Mouse (Mus musculus) lung, postnatal 14 days (tissue): ENCODE results near the gene Olfr1148.

Experiments used
- DNase-seq: peaks from one replicate; pipeline ENCODE4 v3.0.0; 2021

The Olfr1148 gene

DNA sequence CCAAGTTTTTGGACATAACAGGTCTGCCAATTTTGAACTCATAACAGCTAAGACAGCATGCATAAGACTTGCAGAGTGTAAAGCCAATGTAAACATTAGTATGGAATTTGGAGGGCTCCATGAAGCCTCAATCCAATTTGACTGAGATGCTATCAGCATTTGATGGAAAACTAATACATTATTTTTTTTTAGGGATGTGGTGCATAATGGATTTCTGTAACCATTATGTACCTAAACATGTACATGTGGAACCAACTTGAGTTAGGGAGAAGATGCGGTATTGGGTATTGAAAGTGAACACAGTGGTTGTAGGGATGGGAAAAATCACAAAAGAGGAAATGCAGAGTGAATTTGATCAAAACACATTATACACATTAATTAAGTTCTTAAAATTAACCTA, at the start of gene Olfr1148:
Gene Olfr1148 (plus strand): TSS at position 301 of the 400 bp plus-strand sequence.
- DNase-seq: no peak

DNA sequence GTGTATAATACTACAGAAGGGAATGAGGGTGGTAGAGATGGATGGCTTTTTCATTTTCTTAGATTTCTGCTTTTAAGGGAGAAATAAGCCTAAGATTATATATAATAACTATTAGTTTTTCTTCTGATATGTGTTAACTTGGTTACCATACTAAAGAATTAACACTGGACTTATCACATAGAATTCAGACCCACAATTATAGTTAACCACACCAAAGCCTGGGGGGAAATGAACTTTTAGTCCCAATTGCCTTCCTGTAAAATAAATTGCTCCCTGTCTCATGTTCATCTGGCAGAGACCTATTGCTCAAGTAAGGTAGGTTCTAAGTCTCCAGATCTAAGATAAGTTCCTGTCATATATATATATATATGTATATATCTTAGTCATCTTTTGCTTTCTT, 30.0 kb upstream of the Olfr1148 start, which contains the start of gene Olfr1143:
Gene Olfr1143 (plus strand): TSS at position 301 of the 400 bp plus-strand sequence.
- DNase-seq: no peak

DNA sequence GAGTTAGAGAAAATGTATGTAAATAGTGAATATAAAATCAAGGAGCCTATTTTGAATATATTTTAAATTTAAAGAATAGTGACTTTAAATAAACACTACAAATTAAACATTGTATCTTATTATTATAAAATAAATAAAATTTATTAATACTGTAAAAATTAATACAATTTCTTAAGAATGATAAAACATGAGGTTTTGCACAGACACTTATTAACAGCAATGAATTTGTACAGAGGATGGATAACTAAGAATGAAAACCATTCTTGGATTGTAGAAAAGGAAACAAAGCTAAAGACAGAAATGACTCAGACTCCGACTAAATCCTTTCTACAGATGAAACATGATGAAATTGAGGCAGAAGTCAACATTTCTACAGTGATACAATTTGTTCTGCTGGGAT, 20.8 kb upstream of the Olfr1148 start, which contains the start of gene Olfr1145:
Gene Olfr1145 (plus strand): TSS at position 301 of the 400 bp plus-strand sequence.
- no peak for DNase-seq

DNA sequence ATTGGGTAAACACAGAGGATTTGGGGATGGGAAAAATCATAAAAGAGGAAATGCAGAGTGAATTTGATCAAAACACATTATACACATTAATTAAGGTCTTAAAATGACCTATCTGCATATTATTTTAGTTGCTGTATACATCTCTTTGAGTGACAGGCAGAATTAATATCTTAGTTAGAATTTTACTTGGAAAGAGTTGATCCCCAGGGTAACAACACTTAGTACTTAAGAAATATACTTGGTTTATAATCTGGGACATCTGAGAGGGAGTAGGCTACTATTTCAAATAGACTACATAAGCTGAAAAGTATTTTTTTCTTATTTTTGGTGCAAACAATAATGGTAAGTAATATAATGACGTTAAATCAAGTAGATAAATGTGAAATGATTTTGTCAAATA, 13.4 kb downstream of the Olfr1148 start, which contains the start of gene Olfr1150-ps1:
Gene Olfr1150-ps1 (plus strand): TSS at position 301 of the 400 bp plus-strand sequence.
- DNase-seq: no peak

DNA sequence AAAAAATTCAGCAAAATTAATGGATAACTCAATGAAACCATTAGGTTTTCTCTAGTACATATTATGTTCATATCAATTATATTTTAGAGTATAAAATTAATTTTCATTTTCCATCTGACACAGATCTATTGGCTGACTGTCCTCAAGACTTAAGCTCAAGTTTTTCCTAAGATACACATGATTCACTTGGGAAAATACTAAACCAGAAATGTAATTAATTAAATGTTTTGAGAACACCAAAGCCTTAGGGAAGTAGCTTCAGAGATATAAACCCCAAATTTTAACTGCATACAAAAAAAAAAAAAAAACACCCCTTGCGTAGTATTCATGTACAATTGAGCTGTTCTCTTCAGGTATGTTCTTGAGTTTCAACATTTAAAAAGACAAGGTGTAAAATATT, 25.2 kb downstream of the Olfr1148 start, which contains the start of gene Olfr1151:
Gene Olfr1151 (plus strand): TSS at position 301 of the 400 bp plus-strand sequence.
- no peak for DNase-seq

DNA sequence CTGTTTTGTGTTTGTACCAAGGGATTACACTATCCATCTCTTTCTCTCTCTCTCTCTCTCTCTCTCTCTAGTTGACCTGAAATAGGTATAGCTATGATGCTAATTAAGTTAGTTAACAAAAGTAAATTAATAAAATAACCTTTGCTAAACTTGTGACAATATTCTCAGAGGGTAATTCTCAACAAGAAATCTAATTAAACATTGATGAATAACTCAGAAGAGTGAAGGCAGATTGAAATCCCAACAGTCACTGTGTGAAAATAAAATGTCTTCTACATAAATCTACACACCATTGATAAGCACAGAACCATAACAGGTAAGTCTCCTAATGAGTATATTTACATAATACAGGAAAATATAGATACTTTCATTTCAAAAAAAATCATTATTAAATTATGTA, 35.9 kb downstream of the Olfr1148 start, which contains the start of gene Olfr1152:
Gene Olfr1152 (plus strand): TSS at position 301 of the 400 bp plus-strand sequence.
- no peak for DNase-seq
